Mouse (Mus musculus) sigmoid colon, adult 10 weeks (tissue): ENCODE results near the gene Gm5485. TPM values are rescaled to one million over a fixed set of nuclear protein-coding genes. Genes with fewer than 3 reads are reported as not detected.

Experiments used
- polyA plus RNA-seq: library from polyadenylated mRNA; stranded (reverse); fragments of 350-450 nt; fragmentation: Illumina TruSeq; extraction: RNeasy Lipid Tissue Mini Kit (QIAGEN cat#74804); gene quantifications from one replicate; pipeline ENCODE4 v1.2.3, GENCODE M21; 2014; ENCODE audit warnings: low read depth, low replicate concordance

Gm5485 gene
- polyA plus RNA-seq, result 989 TPM

GRCm38 (mm10) chr16:48412246-48412645 lies at the start of gene Gm5485:
Gene Gm5485 (minus strand): TSS chr16:48412416.

GRCm38 (mm10) chr16:48431027-48431426 lies 18.8 kb upstream of the Gm5485 start, which contains the start of gene Morc1:
Gene Morc1 (plus strand): TSS chr16:48431237.

Other genes starting within 250 kb of the Gm5485 start
- not detected for gene Dppa4, start 128.7 kb downstream of the Gm5485 start, polyA plus RNA-seq
- gene Dppa2, start 108.5 kb downstream of the Gm5485 start, polyA plus RNA-seq, result not detected
- not detected for gene Morc1, start 18.8 kb upstream of the Gm5485 start, polyA plus RNA-seq